In genomic region chr11:69510796-69511496, GRCm38 (mm10) we compare ENCODE assay signal across 11 mouse cellular contexts. TPM values are rescaled to one million over a fixed set of nuclear protein-coding genes. Genes with fewer than 3 reads are reported as not detected.
DNase-seq lines count a peak whose midpoint lies in the region; ATAC-seq lines count a peak whose summit lies in the region.
"Had no signal": no experiment of that assay in that cellular context is flagged by ENCODE, and none has a peak within 500 bp of the region (broad histone marks: within the 10 kb centered on the region; RNA-seq: fewer than 3 reads in every experiment).

No protein-coding gene starts in this region.

- ATAC-seq in forebrain, embryonic 11.5 days (replicated peaks; ENCODE audit: low FRiP score): no peak
- ATAC-seq in forebrain, embryonic 13.5 days: no peak
- ATAC-seq in embryonic facial prominence, embryonic 14.5 days (ENCODE audit: low read depth): no peak
- ATAC-seq in liver, embryonic 13.5 days (ENCODE audit: low read depth): peak; percentile 88
- no peak for ATAC-seq in midbrain, embryonic 16.5 days

- peak; percentile 46 for DNase-seq in forebrain, embryonic 11.5 days (ENCODE audit: low spot score)
- DNase-seq in MN1 (ENCODE audit: low spot score): peak; percentile 44
- DNase-seq in embryonic facial prominence, embryonic 14.5 days (ENCODE audit: low spot score): peak; percentile 58
- DNase-seq in liver, embryonic 13.5 days: peak; percentile 66
- DNase-seq in urinary bladder, adult 18-20 months (ENCODE audit: low spot score in 2 of 2): no peak
- DNase-seq in cerebellum, postnatal 4 days (ENCODE audit: low spot score in 2 of 2): no peak
- DNase-seq: cerebellum, adult 9-11 months; kidney, postnatal 14 days; lung, adult 2 months had no signal

- H3K9ac ChIP-seq in forebrain, embryonic 11.5 days (ENCODE audit: low read length): no peak overlapping the region
- H3K9ac ChIP-seq in forebrain, embryonic 13.5 days: no peak overlapping the region
- no peak overlapping the region for H3K9ac ChIP-seq in embryonic facial prominence, embryonic 14.5 days (ENCODE audit: low read depth, low read length)
- peak overlapping the region; percentile 49 for H3K9ac ChIP-seq in liver, embryonic 13.5 days
- no peak overlapping the region for H3K9ac ChIP-seq in midbrain, embryonic 16.5 days (ENCODE audit: low read depth, low read length)

- H3K27me3 ChIP-seq in forebrain, embryonic 11.5 days (ENCODE audit: control insufficient read depth, insufficient read depth, low read length): no peaks in the 10 kb centered on the region
- H3K27me3 ChIP-seq in forebrain, embryonic 13.5 days: no peaks in the 10 kb centered on the region
- no peaks in the 10 kb centered on the region for H3K27me3 ChIP-seq in embryonic facial prominence, embryonic 14.5 days (replicated peaks; ENCODE audit: control insufficient read depth, insufficient read depth, low read length)
- H3K27me3 ChIP-seq in liver, embryonic 13.5 days: peaks cover 14% of the 10 kb centered on the region
- H3K27me3 ChIP-seq in midbrain, embryonic 16.5 days (ENCODE audit: control insufficient read depth, insufficient read depth, low read depth, low read length): no peaks in the 10 kb centered on the region

- H3K4me3 ChIP-seq in forebrain, embryonic 11.5 days (ENCODE audit: low read depth, low read length): no peak overlapping the region
- H3K4me3 ChIP-seq in forebrain, embryonic 13.5 days: no peak overlapping the region
- no peak overlapping the region for H3K4me3 ChIP-seq in embryonic facial prominence, embryonic 14.5 days (ENCODE audit: low read depth, low read length)
- H3K4me3 ChIP-seq in liver, embryonic 13.5 days (replicated peaks): peak overlapping the region; percentile 22; the same call in 1 of the 2 replicates
- H3K4me3 ChIP-seq in midbrain, embryonic 16.5 days (ENCODE audit: low read depth, low read length): no peak overlapping the region

- no peak overlapping the region for H3K27ac ChIP-seq in forebrain, embryonic 11.5 days (ENCODE audit: low read depth, low read length)
- H3K27ac ChIP-seq in forebrain, embryonic 13.5 days: no peak overlapping the region
- H3K27ac ChIP-seq in embryonic facial prominence, embryonic 14.5 days (replicated peaks; ENCODE audit: low read depth, low read length): no peak overlapping the region
- H3K27ac ChIP-seq in liver, embryonic 13.5 days: peak overlapping the region; percentile 83
- H3K27ac ChIP-seq in midbrain, embryonic 16.5 days (ENCODE audit: low read length): no peak overlapping the region

- no peaks in the 10 kb centered on the region for H3K36me3 ChIP-seq in forebrain, embryonic 11.5 days (ENCODE audit: control insufficient read depth, insufficient read depth, low read length)
- no peaks in the 10 kb centered on the region for H3K36me3 ChIP-seq in forebrain, embryonic 13.5 days (ENCODE audit: poor library complexity, severe bottlenecking)
- H3K36me3 ChIP-seq in embryonic facial prominence, embryonic 14.5 days (ENCODE audit: control insufficient read depth, insufficient read depth, low read length): no peaks in the 10 kb centered on the region
- no peaks in the 10 kb centered on the region for H3K36me3 ChIP-seq in liver, embryonic 13.5 days
- no peaks in the 10 kb centered on the region for H3K36me3 ChIP-seq in midbrain, embryonic 16.5 days (ENCODE audit: control insufficient read depth, insufficient read depth, low read length)

- H3K4me2 ChIP-seq in forebrain, embryonic 11.5 days (ENCODE audit: low read depth, low read length, severe bottlenecking): no peak overlapping the region
- H3K4me2 ChIP-seq in forebrain, embryonic 13.5 days: no peak overlapping the region
- H3K4me2 ChIP-seq in embryonic facial prominence, embryonic 14.5 days (ENCODE audit: low read depth, low read length): no peak overlapping the region
- H3K4me2 ChIP-seq in liver, embryonic 13.5 days: peak overlapping the region; percentile 54
- no peak overlapping the region for H3K4me2 ChIP-seq in midbrain, embryonic 16.5 days (ENCODE audit: low read length)

- H3K4me1 ChIP-seq in forebrain, embryonic 11.5 days (replicated peaks; ENCODE audit: control insufficient read depth, insufficient read depth, low read length): no peaks in the 10 kb centered on the region
- no peaks in the 10 kb centered on the region for H3K4me1 ChIP-seq in forebrain, embryonic 13.5 days
- H3K4me1 ChIP-seq in embryonic facial prominence, embryonic 14.5 days (ENCODE audit: control insufficient read depth, insufficient read depth, low read length): peaks cover 5% of the 10 kb centered on the region; the same call in 1 of the 2 replicates
- H3K4me1 ChIP-seq in liver, embryonic 13.5 days (replicated peaks): peaks cover 42% of the 10 kb centered on the region
- H3K4me1 ChIP-seq in midbrain, embryonic 16.5 days (ENCODE audit: control insufficient read depth, insufficient read depth, low read length): no peaks in the 10 kb centered on the region

- WGBS in forebrain, embryonic 11.5 days: 64% methylated on average over 7 of the region's 7 CpGs
- 61% methylated on average over 7 of the region's 7 CpGs for whole genome bisulfite sequencing in forebrain, embryonic 13.5 days
- WGBS in embryonic facial prominence, embryonic 14.5 days: 11% methylated on average over 7 of the region's 7 CpGs
- WGBS in liver, embryonic 13.5 days (ENCODE audit: insufficient replicate concordance): 10% methylated on average over 7 of the region's 7 CpGs
- 62% methylated on average over 7 of the region's 7 CpGs for WGBS in midbrain, embryonic 16.5 days

- no peaks in the 10 kb centered on the region for H3K9me3 ChIP-seq in forebrain, embryonic 11.5 days (ENCODE audit: control insufficient read depth, low read length)
- H3K9me3 ChIP-seq in forebrain, embryonic 13.5 days (replicated peaks): no peaks in the 10 kb centered on the region
- H3K9me3 ChIP-seq in embryonic facial prominence, embryonic 14.5 days (ENCODE audit: control insufficient read depth, low read length): no peaks in the 10 kb centered on the region
- H3K9me3 ChIP-seq in liver, embryonic 13.5 days (replicated peaks): no peaks in the 10 kb centered on the region
- no peaks in the 10 kb centered on the region for H3K9me3 ChIP-seq in midbrain, embryonic 16.5 days (replicated peaks; ENCODE audit: control insufficient read depth, low read length, poor library complexity, severe bottlenecking)

RNA-seq across cellular contexts. Expression of gene Dnah2, which starts 38.0 kb away (rescaled TPM):
- polyA plus RNA-seq in forebrain, embryonic 11.5 days (2014; fragmentation: Nextera tagmentation; extraction: Ambion mirVana): 2.1 and 2.6 TPM in 2 replicates
- polyA plus RNA-seq in forebrain, embryonic 13.5 days (2015; fragmentation: Nextera tagmentation; extraction: Ambion mirVana): 1.7 and 2.0 TPM in 2 replicates
- 6.2 and 6.5 TPM in 2 replicates for polyA plus RNA-seq in embryonic facial prominence, embryonic 14.5 days (2014; fragmentation: Nextera tagmentation; extraction: Ambion mirVana)
- 0.06 and 0.12 TPM in 2 replicates for polyA plus RNA-seq in liver, embryonic 13.5 days (2015; fragmentation: Nextera tagmentation; extraction: Ambion mirVana)
- polyA plus RNA-seq in midbrain, embryonic 16.5 days (2015; fragmentation: Nextera tagmentation; extraction: Ambion mirVana): 4.4 and 5.1 TPM in 2 replicates

RNA-seq across cellular contexts. Expression of gene Efnb3, which starts 49.1 kb away (rescaled TPM):
- 13.1 and 14.9 TPM in 2 replicates for polyA plus RNA-seq in forebrain, embryonic 11.5 days (2014; fragmentation: Nextera tagmentation; extraction: Ambion mirVana)
- 63.1 and 72.0 TPM in 2 replicates for polyA plus RNA-seq in forebrain, embryonic 13.5 days (2015; fragmentation: Nextera tagmentation; extraction: Ambion mirVana)
- polyA plus RNA-seq in embryonic facial prominence, embryonic 14.5 days (2014; fragmentation: Nextera tagmentation; extraction: Ambion mirVana): 7.3 and 8.6 TPM in 2 replicates
- 0.75 and 0.85 TPM in 2 replicates for polyA plus RNA-seq in liver, embryonic 13.5 days (2015; fragmentation: Nextera tagmentation; extraction: Ambion mirVana)
- 165 and 178 TPM in 2 replicates for polyA plus RNA-seq in midbrain, embryonic 16.5 days (2015; fragmentation: Nextera tagmentation; extraction: Ambion mirVana)

Comparison
In these comparisons a context has a peak if more than half of its experiments do, and no peak if none do; other contexts are left out.
1. DNase-seq: peak in forebrain, embryonic 11.5 days (single experiment), MN1 (single experiment), embryonic facial prominence, embryonic 14.5 days (single experiment) and liver, embryonic 13.5 days (single experiment); none in urinary bladder, adult 18-20 months (0 of 2) and cerebellum, postnatal 4 days (0 of 2).